Mouse (Mus musculus): ENCODE measurements around the gene Mif4gd.
A peak's percentile ranks its signal among the peaks of the same experiment; 100 is the strongest.

The Mif4gd gene

DNA sequence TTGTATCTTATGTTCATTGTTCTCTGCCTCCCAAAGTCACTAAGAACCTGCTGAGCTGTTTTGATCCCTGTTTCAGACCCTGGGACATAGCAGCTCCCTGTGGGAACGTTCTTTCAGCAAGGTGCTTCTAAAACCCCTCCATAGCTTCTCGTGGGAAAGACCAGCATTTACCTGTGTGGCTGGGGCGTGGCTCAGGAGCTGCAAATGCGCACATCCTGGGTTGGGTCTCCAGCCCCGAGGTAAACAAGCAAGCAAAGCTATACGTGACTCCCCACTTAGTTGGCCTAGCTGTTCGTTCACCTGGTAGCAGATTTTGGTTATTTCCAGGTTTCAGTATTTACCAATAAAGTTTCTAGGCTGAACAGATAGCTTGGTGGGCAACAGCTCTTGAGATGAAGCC, 19.5 kb upstream of the Mif4gd start:
- DNase-seq (ENCODE audit: low spot score), result no peak

DNA sequence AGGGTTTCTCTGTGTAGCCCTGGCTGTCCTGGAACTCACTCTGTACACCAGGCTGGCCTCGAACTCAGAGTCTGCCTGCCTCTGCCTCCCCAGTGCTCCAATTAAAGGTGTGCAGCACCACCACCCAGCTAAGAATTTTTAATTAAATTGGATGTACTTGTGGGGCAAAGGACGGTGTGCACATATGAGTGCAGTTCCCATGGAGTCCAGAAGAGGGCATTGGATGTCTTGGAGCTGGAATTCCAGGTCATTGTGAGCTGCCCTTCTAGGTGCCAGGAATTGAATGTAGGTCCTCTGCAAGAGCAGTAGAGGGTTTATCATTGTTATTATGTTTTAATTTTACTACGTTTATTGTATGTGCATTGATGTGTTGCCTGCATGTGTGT, 18.7 kb upstream of the Mif4gd start:
- no peak for DNase-seq (ENCODE audit: low spot score)

DNA sequence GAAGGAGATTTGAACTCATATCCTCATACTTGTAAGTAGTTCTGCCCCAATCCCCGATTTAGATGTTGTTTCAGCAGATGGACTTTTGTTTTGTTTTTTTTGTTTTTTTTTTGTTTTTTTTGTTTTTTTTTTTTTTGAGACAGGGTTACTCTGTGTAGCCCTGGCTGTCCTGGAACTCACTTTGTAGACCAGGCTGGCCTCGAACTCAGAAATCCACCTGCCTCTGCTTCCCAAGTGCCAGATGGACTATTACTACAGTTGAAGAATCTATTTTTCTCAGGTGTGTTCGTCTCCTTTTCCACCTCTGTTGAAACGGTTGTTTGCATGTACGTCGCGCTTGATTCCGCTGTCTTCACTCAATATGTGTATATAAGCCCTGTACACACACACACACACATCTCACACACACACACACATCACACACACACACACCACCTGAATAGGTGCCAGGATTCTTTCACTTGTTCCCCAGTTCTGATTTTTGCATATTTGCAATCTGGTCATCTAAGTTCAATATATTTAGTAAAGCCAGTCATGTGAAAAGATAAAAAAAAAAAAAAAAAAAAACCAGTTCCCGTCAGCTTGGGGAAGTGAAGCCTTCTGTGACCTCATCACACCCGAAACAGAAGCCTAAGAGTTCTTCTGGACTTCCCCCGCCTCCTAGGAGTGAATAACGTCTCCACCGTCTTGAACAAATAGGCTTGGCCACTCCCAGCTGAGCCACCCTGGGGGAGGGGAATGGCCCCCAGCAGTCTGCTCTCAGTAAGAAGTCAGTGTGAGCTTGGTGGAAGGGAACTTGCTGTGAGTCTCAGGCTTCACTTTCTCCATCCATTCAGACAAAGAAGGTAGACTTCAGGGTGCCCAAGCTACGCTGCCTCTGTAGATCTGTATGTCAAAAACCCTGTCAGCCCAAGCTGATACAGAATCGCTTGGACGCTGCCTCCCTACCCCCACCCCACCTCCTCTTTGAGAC, 18.0 kb upstream of the Mif4gd start:
- no peak for DNase-seq (ENCODE audit: low spot score)

DNA sequence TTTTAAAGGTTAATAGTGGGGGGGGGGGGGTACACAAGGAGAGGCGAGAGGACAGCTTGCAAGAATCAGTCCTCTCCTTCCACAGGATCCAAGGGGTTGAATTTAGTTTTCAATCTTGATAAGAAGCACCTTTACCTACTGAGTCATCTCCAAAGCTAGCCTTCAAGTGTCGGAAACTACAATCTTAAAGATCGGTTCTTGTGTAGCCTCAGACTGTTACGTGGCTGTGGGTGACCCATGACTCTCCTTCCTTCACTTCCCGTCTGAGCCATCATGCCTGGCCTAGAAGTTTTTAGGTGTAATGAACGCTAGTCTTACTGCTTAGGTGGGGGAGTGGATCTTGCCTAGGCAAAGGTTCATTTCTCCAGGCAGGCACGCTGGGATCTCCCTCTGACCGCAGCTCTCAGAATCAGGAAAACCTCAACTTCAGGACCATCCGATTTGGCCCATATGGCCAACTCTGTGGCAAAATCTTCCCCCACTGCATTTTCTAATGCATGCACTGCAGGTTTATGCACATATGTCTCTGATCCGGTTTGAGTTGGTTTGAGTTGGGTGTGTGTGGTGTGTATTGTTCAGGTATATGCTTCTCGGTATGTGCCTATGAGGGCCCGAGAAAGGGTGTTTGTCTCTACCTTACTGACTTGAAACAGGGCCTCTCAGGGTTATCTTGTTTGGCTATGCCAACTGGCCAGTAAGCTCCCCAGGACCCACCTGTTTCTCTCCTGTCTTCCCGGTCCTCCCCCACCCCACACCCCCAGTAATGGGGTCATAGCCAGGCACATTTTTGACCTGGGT, 17.2 kb upstream of the Mif4gd start:
- no peak for DNase-seq (ENCODE audit: low spot score)

DNA sequence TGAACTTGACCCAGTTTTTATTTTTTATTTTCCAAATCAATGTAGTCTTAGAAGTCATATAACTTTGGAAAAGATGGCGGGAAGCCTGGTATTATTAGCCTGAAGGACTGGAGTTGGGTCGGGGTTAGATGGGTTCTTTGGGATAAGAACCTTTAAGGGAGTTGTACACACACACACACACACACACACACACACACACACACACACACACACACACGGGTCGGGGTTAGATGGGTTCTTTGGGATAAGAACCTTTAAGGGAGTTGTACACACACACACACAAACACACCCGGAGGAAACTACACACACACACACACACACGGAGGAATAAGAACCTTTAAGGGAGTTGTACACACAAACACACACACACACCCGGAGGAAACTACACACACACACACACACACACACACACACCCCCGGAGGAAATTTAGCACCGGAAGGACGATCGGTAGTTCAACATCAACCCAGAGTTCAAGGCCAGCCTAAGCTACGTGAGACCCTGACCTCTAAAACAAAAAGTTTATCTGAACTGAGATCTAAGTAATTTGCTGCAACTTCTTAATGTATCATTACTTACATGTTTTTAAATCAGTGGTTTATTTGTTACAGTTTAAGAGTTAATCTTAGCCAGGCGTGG, 15.8 kb upstream of the Mif4gd start:
- no peak for DNase-seq (ENCODE audit: low spot score)

DNA sequence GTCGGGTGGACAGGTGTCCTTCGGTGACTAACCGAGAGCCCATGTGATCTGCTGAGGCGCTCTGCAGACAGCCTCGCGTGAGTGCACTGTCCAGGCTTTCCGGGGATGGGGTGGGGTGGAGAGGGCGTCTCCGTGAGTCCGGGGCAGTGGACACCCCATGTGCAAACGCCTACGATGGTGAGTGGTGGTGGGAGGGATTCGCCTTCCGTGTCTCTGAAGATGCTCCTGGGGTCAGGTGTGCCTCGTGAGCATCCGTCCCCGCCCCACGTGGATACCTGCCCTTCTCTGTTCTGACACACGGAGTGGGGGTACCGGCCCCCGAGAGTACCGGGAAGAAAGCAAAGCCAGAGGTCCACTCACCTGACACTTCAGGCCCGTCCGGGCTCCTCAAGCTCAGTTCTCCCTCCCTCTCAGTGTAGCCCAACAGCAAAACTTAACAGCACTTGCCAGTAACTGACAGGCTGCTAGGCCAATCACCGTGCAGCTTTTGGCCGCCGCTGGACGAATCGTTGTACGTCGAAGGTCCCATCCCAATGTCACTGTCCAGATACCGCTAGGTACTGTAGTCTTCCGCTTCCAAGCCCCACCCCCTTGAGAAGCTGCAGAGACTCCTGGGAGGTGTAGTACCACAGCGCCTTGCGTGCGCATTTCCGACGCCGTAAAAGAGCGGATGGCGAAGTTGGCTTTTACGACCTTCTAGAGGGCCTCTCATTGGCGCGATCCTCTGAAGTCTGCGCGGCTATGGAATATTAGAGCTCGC, 15.1 kb upstream of the Mif4gd start, which contains the start of gene Slc25a19:
Slc25a19 (minus strand) TSS at position 591 of the 760 bp plus-strand sequence.
- peak; percentile 97 for DNase-seq (ENCODE audit: low spot score)

DNA sequence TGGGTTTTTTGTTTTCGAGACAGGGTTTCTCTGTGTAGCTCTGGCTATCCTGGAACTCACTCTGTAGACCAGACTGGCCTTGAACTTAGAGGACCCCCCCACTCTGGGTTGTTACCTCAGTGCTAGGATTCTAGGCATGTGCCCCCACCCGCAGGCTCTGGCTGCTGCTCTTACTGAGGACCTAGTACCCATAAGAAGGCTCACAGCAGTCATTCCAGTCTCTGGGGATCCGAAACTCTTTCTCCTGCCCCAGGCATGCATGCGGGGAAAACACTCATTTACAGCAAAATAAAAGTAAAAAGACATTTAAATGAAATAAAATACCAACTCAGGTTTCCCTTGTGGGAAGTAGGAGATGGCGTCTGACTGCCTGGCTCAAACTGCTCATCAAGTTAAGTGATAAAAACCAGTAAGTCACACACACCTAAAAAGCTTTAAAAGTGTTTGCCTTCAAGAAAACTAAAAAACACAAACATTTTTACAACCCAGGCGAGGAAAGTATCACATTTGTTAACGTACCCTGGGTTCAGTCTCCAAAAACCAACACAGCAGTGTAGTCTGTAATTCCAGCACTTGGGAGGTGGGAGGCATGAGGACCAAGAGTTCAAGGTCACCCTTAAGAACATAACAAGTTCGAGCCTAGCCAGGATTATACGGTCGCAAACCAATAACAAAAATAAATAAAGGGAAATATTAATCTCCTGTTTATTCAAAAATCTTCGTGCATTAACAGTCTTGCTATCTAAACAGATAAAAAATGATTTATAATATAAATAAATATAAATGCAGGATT, 14.3 kb upstream of the Mif4gd start:
- no peak for DNase-seq (ENCODE audit: low spot score)

DNA sequence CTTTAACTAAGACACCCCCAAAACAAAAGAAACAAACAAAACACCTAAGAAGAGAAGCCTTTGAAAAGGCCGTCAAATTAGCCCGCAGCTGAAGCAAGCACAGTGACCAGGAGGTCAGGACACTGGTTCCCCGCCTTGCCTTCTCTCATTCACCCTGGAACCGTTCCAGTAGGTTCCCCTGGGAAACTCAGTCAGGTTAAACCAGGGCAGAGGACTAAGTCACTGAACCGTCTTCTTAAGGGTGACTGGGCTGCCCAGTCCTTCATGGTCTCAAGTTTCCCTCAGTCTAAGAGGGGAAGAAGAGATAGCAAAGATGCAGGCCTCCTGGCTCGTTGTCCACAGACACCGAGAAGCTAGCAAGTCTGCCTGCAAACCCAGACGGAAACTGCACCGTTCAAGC, 13.1 kb upstream of the Mif4gd start:
- no peak for DNase-seq (ENCODE audit: low spot score)

DNA sequence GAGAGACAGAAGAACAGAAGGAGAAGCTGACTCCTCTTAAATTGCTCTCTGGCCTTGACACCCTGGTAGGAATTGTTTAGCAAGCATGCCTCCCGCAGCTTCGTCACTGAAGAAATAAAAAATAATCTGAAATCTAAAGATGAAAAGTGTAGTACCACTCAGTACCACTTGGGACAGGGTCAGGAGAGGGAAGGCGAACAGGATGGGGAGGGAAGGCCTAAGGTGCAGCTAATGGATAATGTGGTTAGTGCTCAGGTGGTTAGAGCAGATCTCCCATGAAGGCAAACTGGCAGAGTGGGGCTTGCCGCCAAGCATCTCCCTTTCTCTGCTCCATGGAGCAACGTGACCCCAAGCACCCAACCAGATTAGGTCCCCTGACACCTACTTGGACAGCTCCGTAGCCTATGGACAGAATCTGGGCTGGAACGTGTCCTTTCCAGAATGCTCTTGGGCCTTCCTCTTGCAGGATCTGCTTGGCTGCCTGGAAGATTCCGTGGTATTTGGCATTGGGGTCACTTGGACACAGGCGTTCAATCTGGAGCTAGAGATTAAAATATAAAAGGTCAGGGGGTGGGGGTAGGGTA, 10.8 kb upstream of the Mif4gd start:
- no peak for DNase-seq (ENCODE audit: low spot score)

DNA sequence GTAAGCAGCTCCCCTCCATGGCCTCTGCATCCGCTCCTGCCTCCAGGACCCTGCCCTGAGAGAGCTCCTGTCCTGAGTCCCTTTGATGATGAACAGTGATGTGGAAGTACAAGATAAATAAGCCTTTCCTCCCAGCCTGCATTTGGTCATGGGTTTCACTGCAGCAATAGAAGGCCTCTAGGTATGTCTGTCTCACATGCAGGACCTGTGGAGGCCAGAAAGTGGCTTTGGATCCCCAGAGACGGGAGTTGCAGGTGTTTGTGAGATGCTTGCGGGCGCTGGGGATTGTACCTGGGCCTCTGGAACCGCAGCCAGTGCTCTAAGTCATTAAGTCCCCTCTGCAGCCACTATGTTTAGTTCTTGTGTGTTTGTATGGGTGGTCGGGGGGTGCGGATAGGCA, 7.2 kb upstream of the Mif4gd start:
- no peak for DNase-seq (ENCODE audit: low spot score)

DNA sequence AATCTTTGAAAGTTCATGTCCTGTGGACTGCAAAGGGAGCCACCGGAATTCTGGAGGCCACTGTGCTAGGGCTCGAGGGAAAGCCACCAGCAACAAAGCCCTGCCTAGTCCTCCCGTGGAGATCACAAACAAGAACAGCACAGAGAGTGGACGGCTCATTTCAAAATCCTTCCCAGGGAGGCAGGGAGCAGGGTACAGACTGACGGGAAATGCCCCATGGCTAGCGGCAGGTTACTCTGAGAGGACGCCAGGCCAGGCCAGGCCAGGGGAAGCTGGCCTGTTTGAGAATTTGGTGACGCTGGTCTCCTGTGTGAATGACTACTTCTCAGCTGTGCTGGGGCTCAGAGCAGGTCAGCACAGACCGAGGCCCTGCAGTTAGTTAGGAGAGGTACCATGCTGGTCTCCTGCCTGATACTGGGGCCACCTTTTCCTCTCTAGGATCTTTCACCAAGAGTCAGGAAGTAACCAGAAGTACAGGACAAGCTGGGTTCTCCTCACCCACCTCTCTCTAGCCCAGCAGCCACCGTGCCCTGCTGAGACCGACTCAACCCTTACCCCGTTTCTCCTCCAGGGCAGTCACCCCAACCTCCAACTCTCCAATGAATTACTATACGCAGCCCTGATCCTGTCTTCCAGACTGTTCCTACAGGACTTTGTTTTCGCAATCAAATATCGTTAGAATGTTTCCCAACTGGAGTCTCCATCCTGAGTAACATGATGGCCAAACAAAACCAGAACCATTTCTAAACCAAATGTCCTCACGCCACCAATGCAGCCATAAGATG, 6.2 kb upstream of the Mif4gd start:
- DNase-seq (ENCODE audit: low spot score), result no peak

DNA sequence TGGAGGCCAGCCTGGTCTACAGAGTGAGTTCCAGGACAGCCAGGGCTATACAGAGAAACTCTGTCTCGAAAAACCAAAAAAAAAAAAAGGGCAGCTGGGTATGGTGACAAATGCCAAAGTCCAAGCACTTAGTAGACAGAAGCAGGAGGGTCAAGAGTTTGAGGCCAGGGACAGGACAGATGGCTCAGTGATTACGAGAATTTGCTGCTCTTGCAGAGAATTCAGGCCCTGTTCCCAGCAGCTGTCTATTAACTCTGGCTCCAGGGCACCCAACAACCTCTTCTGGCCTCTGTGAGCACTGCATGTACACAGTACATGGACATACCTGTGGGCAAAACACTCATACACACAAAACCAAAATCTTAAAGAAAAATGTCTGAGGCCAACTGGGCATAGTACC, 5.2 kb upstream of the Mif4gd start:
- DNase-seq (ENCODE audit: low spot score), result no peak

DNA sequence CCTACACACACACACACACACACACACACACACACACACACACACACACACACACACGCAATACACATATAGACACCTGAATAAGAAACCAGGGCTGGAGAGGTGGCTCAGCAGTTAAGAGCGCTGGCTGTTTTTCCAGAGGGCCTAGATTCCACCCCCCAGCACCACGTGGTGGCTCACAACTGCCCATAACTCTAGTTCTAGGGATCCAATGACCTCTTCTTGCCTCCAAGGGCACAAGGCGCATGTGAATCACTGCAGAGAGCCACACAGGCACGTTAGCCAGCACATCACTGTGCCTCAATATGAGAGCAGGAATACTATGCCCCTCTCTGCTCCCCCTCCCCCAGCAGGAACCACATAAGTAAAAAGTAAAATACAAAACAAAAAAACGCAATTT, 4.1 kb upstream of the Mif4gd start:
- no peak for DNase-seq (ENCODE audit: low spot score)

DNA sequence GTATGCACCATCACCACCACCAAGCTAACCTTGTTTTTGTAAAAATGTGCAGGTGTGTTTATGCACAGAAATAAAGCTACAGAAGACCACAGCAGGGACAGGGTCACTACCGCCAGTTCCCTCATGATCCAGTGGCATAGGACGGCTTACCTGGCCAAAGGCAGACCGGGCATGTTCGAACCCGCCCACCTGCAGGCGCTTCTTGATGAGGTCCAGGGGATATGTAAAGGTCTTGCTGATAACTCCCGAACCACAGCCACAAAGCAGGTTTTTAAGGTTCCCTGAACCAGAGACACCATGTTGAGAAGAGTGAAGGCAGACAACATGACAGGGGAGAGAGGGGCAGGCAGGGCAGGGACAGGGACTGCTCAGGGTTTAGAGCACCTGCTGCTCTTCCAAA, 3.6 kb upstream of the Mif4gd start:
- DNase-seq (ENCODE audit: low spot score), result no peak

DNA sequence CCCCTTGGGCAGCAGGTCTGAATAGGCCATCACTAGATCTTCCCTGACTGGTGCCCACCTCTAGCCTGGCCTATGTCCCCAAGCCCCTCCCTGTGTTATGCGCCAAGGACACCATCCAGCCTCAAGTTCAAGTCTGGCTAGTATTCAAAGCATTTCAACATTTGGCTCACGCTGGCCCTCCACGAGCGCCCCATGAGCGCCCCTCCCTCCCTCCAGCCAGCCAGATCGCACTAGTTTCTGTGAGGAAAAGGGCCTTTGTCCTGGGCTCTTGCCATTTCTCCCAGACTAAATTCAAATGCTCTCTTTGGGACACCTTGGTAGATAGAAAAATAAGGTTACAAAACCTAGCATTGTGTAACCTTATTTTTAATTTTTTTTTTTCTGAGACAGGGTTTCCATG, 3.1 kb upstream of the Mif4gd start:
- peak; percentile 43 for DNase-seq (ENCODE audit: low spot score)

DNA sequence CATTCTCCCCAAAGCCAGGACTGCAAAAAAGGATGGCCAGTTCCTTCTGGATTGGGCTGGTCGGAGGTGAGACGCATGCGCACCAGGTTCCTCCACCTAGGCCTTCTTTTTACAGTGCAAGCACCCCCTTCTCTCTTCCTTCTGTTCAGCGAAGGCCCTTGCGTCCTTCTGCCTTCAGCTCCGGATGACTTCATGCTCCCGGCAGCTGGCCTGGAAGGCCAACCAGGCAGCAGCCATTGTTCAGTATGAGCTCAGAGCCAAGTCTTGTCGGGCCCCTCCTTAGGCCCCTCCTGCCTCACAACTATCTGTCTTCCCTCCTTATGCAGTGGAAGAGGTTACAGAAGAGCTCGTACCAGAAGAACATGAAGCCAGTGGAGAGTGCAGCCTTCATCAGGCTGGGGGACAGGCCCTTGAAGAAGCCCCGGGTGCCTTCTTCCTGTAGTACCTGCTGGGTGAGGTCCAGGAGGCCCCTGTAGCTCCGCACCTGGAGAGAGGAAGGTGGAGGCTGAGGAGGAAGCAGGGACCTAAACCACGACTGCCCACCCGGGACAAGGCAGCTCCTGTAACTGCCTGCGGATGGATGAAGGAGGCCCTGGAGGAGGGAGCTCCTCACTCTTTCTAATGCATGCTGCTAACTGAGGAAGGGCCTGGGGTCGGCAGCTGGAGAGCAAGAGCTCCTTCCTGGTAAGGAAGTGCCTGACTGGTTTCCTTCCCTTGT, 2.5 kb upstream of the Mif4gd start:
- DNase-seq (ENCODE audit: low spot score), result peak; percentile 44

DNA sequence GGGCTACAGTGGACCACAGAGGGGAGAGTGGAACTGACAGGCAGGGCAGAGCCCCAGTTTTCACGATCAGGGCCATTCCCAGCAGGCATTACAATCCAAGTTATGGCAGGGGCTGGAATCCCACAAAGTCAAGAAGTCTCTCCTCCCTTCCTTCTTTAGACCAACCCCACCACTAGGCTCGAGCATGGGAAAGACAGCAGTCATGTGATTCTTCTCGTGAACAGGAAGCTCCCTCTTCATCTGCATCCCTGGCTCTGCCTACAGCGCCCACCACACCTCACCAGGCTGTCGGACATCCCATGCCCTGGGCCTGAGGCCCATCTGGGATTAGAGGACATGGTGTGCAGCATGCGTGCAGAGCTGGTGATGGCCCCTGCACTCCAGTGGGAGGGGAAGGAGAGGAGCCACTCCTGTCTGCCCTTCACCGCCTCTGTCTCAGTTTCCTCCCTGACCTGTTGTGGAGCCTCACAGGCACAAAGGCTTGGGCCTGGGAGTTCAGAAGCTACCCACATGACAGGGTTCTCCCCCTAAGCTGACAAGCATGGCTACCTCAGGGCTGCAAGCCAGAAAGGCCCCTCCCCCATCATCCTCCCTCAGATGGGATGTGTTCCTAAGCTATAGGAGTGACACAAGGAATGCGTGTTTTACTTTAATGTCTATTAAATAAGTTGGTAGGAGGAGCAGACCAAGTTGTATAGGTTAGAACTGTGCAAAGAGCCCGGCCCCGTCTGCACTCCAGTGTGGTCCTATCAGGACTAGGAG, 1.8 kb upstream of the Mif4gd start:
- DNase-seq (ENCODE audit: low spot score), result no peak

All from ovary, postnatal 36 days (tissue).